Mouse (Mus musculus): ENCODE measurements at regions not wholly inside any gene's neighbourhood (a gene's known extent, or its start where the extent isn't known, plus 50 kb on each side); places are given as distances from the start of the nearest gene placed in this dataset.

GRCm38 (mm10) chrX:133110173-133110572, 578.6 kb downstream of the Pcdh19 start:
- TF ChIP-seq CTCF (IDR thresholded peaks at IDR 0.05; ENCODE audit: low read depth) (no peak), EP300 (IDR thresholded peaks at IDR 0.05; ENCODE audit: low read depth) (no peak)
